Mouse (Mus musculus): ENCODE data around the gene Mmp24.
"Not testable (repeated sequence)": the region's sequence is repeated elsewhere in the genome, so short reads cannot be mapped to it uniquely, and the experiment has no call there.

Gene Mmp24

DNA sequence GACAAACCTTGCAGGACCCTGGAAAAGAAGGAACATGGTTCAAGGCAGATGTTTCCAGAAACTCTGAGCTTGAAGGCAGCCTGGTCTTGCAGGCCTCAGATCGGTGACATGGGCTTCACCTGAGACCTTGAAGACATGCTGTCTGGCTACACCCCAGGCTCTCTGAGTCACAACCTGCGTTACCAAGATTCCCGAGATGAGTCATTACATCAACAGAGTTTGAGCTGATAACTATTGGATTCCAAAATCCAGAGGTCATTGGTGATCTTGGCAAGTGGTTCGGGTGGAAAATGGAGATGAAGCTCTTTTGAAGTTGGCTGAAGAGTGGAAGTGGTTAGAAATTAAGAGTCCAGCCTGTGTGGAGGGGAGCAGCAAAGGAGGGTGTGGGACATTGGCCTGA lies 34.5 kb downstream of the Mmp24 start:
- in situ Hi-C loops (cut with MboI, MseI): no loop called here

DNA sequence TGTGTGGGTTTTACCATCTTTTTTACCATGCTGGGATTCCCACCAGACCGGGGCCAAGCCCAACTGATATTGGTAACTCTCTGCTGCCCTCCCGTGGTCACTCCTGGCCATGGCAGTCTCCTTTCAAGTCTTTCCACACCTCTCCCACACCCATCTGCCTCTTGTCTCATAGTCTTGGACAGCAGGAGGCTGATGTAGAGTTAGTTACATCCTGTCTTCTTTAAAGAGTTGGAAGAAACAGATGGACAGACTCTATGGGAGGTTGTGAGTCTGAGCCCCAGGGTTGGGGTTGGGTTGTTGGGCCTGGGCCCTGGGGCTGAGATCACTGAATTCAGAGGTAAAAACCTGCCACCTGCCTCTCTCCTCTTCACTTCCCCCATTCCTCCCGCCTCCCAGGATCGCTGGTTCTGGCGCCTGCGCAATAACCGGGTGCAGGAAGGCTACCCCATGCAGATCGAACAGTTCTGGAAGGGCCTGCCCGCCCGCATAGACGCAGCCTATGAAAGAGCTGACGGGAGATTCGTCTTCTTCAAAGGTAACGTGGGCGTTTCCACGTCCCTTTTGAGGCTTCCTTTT lies 36.8 kb downstream of the Mmp24 start:
- in situ Hi-C loops (cut with MboI, MseI): no loop called here

DNA sequence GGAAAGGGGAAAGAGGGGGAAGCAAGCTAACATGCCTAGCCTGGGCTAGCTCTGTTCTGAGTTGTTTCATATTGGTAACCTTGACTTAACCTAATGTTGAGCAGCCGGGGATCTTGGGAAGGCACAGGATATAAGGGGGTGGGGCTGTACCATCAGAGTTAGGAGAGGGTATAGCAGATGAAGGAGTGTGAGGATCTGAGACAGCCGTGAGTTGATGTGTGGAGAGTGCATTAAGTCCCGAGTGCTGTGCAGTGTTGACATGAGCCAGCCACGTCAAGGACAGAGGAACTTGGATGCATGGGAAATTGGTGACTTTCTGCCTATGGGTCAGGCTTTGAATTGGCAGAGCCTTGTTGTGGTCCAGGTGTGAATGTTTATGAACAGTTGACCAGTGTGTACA lies 37.5 kb downstream of the Mmp24 start:
- in situ Hi-C loops (cut with MboI, MseI): no loop called here

DNA sequence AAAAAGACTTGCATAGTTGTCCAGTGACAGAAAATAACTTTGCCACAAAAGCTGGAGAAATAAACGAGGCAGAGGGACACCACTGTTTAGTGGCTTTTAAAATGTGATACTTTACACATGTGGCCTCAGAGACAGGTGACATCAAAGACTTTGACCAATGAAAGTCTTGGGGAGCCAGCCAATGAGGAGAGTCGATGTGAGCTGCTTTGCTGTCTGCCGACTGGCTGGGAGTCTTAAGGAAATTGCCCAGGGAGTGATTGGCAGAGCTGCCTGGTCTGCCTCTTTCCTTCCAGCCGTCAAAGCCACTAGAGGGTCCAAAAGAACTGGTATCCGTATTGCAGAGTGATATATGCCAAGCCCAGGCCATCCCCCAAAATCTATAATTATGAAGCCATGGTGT lies 39.7 kb downstream of the Mmp24 start:
- in situ Hi-C loops (cut with MboI, MseI): no loop called here

DNA sequence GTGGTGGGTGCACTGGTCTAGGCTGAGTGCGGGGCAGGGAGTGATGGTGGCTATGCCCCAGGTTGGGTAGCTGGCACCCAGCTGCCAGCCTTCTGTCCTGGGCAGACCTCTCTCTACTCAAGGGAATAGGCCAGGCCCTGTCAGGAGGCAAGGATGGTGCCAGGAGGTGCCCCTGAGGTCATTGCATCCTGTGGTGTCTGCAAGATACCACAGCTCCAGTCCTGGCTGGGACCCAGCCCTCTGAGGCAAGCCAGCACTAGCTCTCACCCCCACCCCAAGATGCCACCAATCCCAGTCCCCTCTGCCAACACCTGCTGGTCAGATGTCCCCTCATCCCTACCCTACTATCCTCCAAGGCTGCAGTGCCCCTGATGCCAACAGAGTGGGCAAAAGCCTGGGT lies 41.0 kb downstream of the Mmp24 start:
- in situ Hi-C loops (cut with MboI, MseI): no loop called here

DNA sequence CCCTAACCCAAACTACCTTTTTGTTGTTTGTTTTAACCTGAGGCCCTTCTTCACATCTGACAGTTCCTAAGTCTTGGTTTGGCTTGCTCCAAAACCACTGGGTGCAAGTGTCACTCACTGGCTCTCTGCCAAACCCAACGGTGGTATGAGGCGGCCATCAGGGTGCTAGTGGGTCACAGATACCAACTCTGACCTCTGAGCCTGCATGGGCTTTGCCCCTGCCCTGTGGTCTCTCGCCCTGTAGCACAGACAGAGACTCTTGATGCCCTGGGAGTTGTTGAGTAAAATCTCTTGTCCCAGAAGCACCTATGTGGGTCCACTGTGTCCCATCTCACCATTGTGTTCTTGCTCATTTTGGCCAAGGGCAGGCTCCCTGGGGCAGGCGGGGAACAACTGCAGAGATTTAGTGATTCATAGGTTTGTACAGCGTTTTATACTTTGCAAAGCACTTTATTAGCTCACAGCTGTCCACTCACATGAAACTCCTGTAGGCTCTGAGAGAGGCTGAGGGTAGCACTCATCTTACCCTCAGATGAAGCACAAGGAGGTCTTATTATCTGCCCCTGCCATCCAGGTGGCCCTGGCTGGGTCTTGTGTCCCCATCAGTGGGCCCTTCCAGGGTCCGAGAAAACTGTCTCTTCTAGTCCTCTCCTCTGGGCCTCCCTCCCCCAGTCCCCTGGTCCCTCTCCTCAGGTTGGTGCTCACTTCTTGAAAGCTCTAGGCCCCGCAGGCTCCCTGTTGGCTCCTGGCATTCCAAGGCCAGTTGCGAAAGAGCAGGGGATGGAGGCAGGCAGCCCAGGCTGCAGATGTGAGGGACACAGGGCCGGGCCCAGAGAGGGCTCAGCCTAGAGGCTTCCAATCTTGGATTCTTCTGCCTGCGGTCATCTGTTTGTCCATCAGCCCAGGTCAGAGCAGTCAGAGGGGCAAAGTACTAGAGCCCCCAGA lies 42.4 kb downstream of the Mmp24 start:
- in situ Hi-C loops (cut with MboI, MseI): no loop called here

DNA sequence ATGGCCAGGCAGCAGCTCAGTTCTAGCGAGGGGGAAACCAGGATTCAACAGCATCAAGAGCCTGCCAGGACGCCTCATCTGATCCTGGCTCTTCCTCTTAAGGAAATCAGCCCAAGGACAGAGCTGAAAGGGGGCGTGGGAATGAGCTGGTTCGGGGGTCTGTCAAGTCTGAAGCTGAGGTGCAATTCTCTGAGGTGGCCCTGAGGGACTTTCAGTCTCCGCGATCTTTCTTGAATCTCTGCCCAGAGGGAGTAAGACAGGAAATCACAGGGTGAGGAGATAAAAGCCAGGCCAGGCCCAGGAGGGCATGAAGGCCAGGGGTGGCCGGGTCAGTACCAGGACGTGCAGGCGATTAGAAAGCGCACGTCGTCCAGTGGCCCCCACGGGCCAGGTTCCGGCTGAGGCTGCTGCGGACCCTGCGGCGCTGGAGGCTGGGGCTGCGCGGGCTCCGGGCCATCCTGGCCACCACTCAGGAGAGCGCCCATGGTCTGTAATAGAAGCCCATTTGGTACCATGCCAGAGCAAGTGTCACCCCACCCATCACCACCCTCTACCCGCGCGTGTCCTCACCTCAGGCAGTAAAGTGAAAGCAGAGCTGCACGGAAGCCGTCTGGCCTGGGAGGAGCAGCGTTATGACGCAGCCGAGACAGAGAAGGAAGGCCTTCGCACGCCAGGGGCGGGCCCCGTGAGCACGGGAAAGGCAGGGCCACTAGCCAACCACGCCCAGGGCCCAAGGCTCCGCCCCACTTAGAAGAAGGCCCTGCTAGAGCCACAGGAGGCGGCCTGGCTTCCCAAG lies 43.7 kb downstream of the Mmp24 start:
- in situ Hi-C loops (cut with MboI, MseI): no loop called here

DNA sequence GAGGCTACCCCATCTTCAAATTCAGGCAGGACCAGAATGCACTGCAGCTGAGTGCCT lies 44.1 kb downstream of the Mmp24 start, which contains the start of gene BC029722:
BC029722 (minus strand) TSS at position 35 of the 57 bp plus-strand sequence.
- in situ Hi-C loops (cut with MboI, MseI): no loop called here

DNA sequence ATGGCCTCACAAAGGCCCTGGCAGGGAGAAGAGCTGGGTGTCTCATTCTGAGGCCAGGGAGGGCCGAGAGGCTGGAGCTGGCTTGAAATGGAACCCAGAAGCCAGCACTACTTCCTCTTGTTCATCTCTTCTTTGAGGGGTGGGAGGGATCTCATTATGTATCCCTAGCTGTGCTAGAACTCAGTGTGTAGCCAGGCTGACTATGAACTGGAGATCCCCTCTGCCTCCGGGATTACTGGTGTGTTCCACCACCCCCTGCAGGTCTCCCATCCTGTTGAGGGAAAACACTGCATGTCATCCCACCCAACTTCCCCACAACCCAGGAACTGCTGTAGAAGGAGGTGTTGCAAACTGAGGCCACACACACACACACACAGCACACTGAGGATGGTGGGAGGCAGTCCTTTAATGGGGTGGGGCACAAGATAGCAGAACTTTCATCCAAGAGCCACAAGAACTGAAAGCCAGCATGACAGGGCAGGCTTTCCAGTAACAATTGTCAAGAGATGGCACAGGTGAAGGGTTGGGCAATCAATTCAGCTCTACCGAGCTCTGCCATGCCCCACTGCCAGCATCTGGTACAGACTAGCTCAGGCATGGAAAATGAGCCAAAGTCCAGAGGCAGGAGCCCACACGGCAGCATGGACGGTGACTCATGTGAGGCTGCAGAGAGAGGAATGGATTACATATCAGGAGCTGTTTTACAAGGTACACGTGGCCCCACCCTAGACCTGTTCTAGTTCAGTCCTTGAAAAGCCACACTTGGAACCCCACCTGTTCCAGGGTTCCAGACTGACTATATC lies 44.5 kb downstream of the Mmp24 start:
- in situ Hi-C loops (cut with MboI, MseI): no loop called here

DNA sequence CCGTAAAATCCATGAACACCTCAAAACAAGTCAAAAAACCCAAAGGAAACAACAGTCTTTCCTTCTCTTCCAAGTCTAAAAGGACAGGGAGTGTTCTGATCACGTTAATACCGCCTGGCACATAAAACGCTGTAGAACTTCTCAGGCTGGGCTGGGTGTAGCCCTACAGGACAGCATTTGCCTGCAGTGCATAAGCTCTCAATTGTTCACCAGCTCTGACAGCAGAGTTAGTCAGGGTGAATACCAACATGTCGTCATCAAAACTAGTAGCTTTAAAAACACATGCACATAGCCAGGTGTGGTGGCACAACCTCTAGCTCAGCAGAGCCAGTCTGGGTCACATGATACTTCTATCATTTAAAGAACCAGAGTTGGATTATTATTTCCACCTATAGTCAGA lies 45.6 kb downstream of the Mmp24 start:
- in situ Hi-C loops (cut with MboI, MseI): no loop called here

DNA sequence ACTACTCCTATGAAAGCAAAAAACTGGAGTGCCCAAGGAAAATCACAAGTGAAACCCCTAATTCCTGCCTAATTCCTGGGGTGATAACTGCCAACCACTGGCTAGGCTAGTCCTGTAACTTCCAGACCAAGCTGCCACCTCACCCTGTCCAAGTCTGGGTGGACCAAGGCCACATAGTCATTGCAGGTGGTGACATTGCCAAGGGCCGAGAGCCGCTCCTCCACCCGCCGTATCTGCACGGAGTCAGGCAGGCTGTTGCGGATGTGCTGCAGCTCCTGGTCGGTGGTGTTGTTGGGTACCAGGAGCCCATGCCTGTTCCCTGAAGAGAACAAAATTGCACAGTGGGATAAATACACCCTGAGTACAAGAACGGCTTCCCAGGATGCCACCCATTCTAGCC lies 48.6 kb downstream of the Mmp24 start:
- in situ Hi-C loops (cut with MboI, MseI): no loop called here

DNA sequence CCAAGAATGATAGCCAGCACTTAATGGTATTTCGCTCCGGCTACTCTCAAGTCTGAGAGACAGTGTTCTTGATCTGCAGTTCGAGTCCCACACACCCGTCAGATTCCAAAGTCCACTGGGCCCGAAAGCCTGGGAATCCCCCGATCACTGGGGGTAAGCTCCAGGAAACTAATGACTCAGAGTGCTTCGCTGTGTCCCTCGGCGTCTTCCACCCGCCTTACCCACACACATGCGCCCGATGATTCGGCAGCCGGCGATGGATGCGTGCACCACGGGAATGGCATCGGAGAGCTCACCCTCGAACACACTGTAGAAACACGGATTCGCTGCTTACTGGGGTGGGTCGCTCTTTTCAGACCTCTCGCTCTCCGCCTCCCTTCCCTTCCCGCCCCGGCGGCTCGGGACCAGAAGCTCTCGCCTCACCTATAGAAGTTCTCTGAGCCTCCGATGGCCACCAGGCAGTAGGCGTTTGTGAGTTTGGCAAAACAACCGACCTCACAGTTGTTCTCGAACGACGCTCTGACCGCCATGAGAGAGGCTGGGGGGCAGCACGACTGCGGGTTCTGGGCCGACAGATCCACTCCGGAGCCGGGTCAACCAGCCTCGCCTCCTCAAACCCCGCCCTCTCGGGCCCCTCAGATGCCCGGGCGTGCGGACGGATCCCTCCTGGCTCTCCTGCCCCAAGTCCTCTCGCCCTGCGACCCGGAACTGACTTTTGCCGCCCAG lies 50.9 kb downstream of the Mmp24 start:
- in situ Hi-C loops (cut with MboI, MseI): no loop called here

DNA sequence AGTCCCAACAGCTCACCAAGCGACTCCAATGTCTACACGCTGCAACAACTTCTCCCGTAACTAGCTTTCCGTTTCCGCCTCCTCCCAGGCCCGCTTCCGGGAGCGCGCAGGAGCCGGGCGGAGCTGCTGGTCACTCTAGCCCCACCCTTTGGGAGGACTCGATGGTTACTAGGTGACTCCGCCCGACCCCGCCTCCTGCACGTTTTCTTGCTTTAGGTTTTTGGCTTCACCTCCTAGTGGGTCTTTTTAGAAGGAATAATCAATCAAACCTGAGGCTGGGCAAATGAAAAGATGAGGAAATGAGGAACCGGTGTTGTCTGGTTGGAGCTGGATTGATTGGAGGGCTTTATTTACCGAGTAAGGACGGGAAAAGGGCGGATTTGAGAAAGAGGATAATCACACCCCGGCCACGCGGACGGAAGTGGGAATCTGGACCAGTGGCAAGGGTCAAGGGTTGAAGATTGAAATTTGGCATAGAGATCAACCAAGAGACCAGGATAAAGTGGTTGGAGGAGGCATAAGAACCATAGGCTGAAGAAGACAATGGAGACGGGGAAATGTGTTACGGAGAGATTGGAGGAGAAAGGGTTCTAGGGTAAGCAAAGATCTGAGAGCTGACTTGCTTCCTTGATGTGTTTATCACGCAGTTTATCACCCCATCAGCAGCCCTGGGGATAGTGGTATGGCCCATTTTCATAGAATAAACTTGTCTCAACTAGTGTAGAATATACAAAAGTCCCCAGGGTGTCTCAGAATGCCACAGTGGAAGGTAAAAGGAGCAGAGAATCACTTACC lies 51.7 kb downstream of the Mmp24 start, which contains the start of gene Eif6:
Eif6 (minus strand) TSS at position 296 of the 795 bp plus-strand sequence.
- in situ Hi-C loops (cut with MboI, MseI): no loop called here

DNA sequence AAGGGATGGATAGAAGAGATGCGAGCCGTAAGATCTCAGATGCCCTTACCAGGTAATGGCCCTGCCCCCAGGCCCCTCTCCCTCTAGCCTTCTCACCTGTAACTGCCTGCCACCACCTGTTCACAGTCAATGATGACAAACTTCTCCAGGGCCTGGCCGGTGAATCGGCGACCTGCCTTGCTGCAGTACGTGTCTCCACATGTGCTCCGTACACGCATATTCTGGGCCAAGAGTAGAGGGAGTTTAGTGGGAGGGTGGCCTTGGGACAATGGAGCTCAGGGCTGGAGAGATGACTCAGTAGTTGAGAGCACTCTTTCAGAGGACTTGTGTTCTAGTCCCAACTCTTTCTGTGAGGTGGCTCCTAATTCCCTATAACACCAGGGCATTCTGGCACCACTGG lies 55.7 kb downstream of the Mmp24 start:
- in situ Hi-C loops (cut with MboI, MseI): no loop called here

DNA sequence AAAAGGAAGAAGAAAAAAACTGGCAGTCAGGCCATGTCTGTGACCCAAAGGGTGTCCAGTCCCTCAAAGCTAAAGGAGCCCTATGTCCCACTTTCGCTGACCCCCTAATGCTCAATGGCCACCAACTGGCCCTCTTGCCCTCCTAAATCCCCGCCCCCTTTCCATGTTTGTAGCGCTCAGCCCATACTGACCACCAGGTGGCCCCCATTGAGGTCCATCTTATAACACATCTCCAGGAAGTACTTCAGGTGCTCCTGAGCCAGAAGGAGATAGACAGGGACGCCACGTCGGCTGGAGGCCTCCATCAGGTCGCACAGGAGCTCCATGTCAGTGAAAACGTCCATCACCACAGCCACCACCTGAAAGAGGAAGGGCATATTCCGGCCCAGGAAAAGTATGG lies 56.2 kb downstream of the Mmp24 start:
- in situ Hi-C loops (cut with MboI, MseI): no loop called here

DNA sequence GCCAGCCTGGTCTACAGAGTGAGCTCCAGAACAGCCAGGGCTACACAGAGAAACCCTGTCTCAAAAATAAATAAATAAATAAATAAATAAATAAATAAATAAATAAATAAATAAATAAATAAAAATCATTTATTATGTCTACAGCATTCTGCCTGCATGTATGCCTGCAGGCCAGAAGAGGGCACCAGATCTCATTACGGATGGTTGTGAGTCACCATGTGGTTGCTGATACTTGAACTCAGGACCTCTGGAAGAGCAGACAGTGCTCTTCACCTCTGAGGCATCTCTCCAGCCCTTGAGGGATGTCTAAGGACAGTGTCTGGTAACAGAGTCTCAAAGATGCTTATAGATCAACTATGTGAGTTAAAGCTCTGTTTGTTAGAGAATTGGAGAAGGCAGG lies 56.9 kb downstream of the Mmp24 start:
- in situ Hi-C loops (cut with MboI, MseI): not testable (repeated sequence)

DNA sequence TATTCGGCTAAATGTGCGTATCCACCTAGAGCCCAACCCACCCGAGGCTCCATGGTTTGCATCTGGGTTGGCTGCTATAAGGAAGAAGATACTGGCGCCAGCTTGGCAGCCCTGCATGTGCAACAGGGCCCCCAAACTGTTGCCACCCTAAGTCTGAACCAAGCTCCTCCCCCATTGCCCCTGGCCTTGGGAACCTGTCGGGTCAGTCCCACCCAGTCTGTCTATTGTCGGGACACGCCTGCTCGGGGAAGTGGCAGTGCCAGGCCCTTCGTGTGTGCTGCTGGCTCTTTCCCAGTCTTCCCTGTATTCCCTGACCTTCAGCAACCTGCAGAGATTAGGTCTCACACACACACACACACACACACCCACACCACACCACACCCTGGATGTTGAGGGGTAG lies 59.6 kb downstream of the Mmp24 start, which contains the start of gene Fam83c:
Fam83c (minus strand) TSS at position 123 of the 400 bp plus-strand sequence.
- in situ Hi-C loops (cut with MboI, MseI): no loop called here

DNA sequence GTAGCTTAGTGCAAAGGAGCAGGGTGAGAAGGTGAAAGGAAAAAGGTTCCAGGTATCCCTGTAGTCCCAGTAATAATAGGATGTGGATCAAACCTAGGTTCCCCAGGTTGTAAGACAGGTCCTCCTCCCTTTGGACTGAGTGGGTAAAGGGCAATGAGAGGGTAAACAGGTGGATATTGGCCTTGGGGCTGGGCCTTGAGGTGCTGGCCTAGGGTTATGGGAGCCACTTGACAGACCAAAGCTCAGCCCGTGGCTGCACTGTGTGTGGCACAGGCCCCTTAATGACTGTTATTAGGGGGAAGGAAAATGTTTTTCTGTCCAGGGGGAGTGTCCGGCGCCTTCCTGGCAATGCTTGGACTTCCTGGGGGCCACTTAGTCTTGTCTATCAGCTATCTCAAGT lies 62.8 kb downstream of the Mmp24 start:
- in situ Hi-C loops (cut with MboI, MseI): no loop called here

DNA sequence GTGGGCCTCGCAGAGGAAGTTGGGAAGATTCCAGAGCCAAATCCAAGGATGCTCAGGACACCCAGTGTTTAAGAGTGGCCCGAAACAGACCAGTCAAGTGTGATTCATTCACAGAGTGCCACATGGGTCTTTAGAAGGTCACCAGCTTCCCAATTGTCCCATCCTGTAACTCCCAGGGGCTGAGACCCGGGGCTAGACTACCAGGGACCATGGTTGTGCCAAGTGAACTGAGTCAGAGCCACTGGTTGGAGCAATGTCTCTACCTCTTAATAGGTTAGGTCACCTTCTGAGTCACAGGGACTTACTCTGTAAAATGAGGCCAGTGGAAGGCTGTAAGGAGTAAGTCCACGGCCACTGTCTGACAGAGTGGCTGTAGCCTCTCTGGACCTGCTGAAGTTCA lies 63.8 kb downstream of the Mmp24 start:
- in situ Hi-C loops (cut with MboI, MseI): no loop called here

DNA sequence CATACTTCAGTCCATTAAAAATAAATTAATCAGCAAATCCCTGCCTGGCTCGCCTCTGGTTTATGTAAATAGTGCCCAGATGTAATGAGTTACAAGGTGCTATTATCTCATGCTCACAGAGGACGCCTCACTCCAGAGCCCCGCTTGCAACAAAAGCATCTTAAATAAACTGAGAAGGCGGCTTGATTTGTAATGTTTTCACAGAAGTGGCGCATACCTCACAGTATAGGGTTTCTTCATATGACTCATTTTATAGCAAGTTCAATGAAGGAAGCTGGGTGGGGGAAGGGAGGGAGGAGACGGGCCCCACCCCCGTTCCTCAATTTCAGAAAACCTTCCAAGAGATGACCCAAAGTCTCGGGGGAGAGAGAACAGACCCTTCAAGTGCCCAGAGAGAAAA lies 71.8 kb downstream of the Mmp24 start:
- in situ Hi-C loops (cut with MboI, MseI): no loop called here

DNA sequence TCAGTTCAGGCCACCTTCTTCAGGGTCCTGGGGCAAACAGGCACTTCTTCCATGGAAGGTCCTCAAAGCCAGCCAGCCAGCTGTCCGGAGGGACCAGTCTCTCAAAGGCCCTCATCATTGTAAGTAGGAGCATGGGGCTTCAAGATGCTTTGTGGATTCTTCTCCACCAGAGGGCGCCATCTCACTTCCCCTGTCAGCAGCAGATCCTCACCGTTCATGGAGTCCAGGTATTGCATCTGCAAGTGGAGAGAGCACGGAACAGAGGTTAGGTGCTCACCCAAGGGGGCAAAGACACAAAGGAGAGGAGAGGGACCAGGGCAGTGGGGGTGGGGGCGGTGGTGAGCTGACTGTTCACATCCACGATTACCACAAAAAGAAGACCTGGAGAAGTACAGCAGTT lies 73.1 kb downstream of the Mmp24 start:
- in situ Hi-C loops (cut with MboI, MseI): no loop called here

All from T-helper 17 cell (primary cell).